Mouse (Mus musculus) heart, postnatal 0 days (tissue): Measurements from ENCODE around the gene Timeless.

Experiments used
- CTCF ChIP-seq: IDR thresholded peaks from 2 replicates; pipeline ENCODE4 v1.5.1; 2016; ENCODE audit warnings: antibody characterized with exemption, control low read depth, low read depth
- EP300 ChIP-seq: IDR thresholded peaks from 2 replicates; pipeline ENCODE4 v1.6.1; 2016; ENCODE audit warnings: antibody characterized with exemption, low read depth

DNA sequence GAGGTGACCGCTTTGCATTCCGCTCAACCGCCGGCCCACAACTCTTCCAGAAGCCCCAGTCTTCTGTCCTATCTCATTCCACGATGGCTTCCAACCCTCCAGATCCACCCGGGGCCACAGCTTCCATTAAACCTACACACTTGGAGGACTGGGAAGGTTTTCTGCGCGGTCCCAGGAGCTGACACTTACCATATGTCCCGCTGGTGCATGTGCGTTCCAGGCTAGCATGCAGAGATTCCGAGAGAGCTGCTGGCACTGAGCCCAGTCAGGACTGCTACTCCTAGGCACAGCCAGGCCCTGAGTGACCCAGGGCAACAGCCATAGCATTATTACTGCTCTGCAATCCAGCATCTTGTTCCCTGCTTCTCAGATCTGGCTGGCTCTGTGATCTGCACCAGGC, 65.8 kb downstream of the Timeless start:
- no peak for TF ChIP-seq CTCF
- TF ChIP-seq EP300: no peak
